Mouse (Mus musculus): ENCODE measurements around the gene Vti1a.

Gene Vti1a

DNA sequence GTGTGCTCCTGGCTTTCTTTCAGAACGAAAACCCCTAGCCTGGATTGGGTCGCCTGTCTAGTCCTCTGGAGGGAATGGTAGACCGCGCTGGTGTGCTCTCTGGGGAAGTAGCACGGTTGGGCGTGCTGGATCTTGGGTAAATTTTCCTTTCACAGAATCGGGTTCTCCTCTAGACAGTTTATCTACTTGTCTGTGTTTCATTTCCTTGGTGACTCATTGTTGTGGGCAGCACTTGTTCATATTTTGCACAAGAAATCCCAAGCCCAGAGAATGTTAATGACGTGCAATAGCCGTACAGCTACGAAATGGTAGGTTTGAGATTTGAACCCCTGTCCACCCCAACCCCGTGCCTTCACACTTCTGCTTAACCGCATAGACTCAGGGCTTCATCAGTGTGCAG, 145.9 kb downstream of the Vti1a start:
- DNase-seq (ENCODE audit: low spot score) = no peak

DNA sequence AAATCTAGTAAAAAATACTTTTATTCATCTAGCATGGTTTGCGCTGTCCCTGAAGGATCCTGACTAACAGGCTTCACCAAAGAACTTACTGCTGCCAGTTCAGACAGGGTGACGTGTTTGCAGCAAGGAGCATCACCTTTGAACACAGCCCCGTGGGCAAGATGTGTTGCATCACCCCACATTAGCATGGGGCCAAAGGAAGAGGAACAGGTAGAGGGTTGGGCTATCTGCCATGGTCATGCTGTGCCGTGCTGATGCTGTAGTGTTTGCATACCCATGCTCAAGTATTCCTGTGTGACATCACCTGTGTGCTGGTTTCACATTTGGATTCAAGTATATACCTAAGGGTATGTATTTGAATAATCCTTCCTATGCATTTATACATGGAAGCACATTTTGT, 147.6 kb downstream of the Vti1a start:
- DNase-seq (ENCODE audit: low spot score) = no peak

DNA sequence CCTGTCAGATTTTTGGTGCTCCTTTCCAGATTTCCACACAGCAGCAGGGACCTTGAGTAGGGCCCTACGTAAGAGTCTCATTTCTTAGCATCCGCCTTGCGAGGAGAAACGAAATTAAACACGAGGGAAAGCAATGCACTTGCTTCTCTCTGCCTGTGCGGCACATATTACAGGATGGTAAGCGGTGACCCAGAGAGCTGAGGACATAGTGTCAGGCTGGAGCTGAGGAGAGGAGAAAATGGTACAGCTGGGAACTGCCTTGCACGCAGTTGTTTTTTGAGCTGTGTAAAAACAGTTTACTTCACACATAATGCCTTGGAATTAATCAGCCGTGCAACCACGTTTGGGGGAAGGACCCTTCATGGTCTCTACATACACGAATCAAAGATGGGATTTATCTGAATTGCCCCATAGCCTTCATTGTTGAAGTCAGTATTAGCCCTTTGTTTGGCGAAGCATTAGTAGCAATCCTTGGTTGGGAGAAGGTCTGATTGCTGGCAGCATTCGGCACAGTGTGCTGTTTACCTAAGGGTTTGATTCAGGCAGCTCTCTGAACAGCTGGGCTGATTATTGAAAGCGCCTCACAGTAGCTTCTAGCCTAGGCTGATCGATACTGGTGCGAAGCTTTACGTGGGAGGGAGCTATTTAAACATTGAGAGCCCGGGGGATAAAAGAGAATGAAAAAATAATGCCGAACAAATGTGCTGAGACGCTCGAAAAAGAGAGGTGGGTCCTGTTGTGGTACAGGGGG, 153.4 kb downstream of the Vti1a start:
- DNase-seq (ENCODE audit: low spot score) = no peak

DNA sequence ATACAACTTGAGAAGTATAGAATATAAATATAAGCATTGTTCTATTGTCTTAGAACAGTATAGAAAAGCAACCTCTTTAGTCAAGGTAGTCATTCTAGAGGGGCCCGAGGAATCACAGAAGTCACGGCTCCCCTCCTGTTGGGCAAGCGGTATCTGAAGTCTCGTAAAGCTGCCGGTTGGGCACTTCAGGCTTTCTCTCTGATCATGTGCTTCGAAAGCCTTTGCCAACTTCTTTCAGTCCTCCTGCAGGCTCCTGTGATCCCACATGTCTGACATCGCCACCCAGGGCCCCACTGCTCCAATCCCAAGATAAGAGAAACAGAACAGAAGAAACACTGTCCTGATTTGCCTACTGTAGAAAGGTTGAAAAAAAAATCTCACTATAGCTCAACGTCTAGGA, 156.5 kb downstream of the Vti1a start:
- DNase-seq (ENCODE audit: low spot score) = no peak

DNA sequence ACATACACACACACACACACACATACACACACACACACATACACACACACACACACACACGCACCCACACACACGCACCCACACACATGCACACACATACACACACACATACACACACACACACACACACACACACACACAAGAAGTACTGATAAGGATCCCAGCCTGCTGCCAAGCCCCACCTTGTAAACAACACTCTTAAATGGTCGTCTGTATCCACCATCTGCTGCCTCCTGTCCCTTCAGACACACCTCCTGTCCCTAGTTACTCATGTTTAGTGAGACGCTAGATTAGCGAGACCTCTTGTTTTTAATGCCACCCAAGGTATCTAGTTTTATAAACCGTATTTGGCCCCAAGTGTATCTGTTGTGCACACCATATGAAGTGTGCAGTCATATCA, 158.1 kb downstream of the Vti1a start:
- no peak for DNase-seq (ENCODE audit: low spot score)

DNA sequence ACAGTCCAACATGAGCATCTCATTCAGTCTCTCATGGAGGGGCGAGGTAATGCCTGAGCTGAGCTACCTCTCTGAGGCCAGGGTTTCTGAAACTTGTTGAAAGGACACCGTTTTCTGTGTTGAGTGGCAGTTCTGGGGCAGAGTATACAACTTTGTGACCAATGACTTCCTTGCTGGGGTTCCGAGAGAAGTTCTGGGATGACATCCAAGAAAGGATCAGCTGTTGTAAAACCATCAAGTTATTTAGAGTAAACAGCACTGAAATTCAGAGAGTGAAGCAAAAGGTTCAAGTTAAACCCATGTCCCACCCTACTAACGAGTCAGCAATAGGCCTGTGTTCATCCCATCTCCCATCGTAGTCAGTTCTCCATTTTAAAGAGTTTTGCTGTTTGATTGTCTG, 164.4 kb downstream of the Vti1a start:
- no peak for DNase-seq (ENCODE audit: low spot score)

DNA sequence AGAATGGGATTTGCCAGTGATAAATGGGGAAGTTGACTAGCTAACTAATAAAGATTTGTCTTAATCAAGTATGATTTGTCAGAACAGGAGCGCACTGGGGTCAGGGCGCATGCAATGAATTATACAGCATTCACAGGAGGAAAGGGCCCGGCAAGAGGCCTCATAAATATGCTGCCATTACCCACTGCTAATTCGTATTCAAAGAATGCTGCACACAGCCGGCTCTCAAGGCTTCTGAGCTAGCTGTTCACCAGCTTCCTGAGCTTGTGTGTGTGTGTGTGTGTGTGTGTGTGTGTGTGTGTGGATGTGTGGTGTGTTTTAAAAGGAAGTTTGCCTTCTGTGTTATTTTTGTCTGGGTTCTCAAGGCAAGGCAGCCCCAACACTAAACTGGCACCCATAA, 165.2 kb downstream of the Vti1a start:
- no peak for DNase-seq (ENCODE audit: low spot score)

DNA sequence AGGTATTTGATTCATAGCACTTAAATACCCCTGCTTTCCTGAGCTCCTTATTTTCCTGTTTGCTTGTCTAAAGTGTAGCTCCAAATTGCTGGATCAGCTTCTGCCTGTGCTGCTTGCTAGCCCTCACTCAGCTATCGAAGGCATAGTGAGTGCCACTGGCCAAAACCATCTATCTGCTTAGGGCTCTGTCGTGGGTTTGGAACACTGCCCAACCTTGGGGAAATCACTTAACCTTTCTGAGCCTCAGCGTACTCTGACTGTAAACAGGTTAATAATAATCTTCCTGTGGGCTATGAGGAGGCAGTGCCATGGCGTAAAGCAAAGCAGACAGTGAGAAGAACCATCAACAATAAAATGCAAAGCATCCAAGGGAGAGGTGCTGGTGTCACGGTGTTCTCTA, 167.4 kb downstream of the Vti1a start:
- DNase-seq (ENCODE audit: low spot score) = no peak

DNA sequence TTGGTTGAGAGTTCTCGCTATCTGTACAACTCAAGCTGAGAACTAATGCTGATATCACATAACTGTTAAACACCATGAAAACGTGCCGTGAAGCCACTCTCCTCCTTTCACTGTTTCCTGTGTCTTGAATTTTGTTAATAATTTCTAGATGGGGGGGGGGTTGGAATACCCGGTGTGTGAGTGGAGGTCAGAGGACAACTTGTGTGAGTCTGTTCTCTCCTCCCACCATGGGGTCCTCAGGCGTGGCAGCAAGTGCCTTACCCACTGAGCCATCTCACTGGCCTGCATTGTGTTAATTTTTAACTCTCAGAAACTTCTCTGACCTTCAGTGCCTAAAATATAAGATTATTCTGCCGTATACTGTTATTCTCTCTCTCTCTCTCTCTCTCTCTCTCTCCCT, 168.5 kb downstream of the Vti1a start:
- DNase-seq (ENCODE audit: low spot score) = no peak

DNA sequence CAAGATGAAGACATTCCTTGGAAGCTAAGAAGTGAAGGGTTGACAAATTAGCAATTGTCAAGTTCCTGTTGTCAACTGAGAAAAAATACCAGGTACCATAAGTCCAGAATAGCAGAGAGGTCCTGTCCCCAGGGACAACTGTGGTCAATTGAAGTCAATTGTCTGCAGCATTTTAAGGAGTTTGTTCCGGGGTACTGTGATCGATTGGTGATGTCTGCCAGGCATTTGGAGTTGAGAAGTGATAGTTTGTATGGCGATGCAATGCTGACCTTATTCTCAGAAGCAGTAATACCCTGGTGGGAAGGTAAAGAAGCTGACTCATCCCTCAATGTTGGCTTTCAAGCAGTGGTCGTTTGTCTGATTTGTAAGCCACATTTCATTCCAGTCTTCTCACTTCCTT, 170.4 kb downstream of the Vti1a start:
- DNase-seq (ENCODE audit: low spot score) = no peak

DNA sequence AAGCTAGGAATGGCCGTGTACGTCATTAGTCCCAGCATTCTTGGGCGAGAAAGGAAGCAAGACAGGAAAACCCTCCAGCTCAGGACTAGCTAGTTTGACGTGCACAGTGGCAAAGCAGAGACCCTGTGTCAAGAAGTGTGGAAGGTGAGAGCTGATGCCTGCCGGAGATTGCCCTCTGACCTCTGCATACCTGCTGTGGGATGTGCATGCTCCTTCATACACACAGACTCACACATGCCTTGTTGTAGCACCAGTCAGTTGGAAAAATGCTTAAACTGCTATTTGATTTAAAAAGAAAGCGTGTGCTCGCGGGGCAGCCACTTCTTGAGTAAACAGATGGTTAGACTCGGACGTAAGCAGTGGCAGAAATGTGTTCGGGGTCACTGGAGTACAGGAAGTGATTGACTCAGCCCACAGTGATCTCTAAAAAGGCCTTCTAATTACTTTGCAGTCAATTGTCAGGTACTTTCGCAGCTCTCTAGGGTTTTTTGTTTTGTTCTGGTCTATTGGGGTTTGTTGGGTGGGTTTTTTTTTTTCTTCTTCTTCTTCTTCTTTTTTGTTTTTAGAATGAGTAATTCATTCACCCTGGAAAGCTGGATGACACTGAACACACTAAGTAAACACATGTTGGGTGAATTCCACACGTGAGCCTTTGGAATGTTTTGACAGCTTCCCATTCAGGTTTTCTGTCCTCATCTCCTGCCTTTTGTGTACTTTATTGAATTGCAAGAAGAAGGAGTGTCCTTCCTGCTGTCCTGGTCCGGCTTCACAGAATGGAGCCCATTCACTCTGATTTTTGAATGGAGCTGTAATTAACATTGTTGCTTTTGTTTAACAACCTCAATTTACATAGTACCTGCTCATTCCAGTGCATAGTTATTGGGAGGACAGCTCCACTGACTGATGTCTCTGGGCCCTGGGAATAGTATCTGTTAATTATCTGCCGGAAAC, 175.3 kb downstream of the Vti1a start:
- DNase-seq (ENCODE audit: low spot score) = no peak

DNA sequence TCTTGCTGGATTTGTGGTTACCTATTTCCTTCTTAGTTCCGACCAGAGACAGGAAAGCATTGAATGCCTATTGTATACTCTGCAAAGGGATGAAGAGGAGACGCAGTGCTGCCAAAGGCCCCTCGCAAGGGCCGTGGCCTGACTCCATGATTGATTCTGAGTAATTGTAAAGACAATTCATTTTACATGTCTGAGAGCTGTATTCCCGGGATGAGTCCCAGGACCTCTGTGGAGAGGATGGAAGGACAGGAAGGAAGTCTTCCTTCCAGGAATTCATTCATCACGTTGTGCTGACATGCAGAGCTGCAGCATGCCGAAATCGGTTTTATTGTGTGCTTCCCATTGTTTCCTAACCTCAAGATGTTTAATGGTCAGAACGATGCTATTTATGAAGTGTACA, 180.2 kb downstream of the Vti1a start:
- no peak for DNase-seq (ENCODE audit: low spot score)

DNA sequence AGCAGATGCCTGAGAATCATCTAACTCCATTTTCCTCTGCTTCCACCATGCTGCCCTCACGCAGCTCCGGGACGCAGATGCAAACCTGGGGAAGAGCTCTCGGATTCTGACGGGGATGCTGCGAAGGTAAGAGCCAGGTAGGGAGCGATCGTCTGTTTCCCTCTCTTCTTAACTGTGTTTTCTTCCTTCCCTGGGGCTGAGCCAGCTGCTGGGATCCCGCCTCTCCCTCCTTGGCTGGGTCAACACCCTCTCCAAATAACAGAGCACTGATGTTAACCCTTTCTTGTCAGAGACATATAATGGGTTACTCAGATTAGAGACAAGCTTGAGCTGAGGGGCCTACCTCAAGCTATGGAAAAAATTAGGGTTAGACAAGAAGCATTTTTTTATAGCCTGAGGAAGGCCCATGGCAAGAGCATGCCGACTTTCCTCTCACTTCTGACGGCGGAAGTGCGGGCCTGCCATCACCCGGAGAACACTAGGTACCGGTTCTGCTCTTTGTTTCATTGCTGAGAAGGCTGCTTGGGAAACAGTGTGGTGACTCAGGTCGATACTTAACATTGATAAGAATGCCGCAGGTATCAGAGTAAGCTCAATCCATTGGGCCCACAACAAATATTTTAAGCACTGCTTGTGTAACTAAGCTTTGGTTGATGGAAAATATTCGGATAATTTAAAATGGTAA, 183.2 kb downstream of the Vti1a start:
- DNase-seq (ENCODE audit: low spot score) = no peak

DNA sequence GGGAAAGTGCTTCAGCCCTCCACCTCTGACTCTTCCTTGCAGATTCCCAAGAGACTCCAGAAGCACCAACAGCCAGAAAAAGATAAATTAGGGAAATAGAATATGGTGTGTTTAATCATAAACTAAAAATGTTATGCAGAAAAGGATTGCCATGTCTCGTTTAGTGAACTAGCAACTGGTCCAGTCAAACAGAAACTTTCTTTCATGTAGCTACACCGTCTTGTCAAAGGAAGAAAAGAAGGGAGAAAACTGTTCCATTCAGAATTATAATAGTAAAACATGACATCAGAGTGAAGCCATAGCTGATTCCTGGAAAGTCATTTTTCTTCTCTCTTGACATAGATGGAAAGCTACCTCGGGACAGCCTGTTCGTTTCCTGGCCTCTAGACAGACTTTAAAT, 185.9 kb downstream of the Vti1a start:
- DNase-seq (ENCODE audit: low spot score) = no peak

DNA sequence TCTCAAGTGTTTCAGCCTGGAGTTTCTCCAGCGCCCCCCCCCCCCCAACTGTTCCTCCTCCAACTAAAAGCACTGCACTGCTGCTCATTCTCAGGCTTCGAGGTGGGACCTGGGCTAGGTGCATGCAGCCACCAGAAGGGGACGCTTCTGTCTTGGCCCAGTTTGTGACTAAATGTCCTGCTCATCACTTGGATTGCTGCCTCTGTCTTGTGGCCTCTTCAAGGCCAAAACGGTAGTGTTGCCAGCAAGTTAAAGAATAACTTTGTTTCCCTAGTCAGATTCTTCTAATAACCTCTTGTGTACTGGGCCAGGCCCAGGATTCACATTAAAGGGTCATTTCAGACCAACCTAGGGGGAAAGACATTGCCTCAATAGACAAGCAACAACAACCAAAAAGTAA, 187.7 kb downstream of the Vti1a start:
- DNase-seq (ENCODE audit: low spot score) = no peak

DNA sequence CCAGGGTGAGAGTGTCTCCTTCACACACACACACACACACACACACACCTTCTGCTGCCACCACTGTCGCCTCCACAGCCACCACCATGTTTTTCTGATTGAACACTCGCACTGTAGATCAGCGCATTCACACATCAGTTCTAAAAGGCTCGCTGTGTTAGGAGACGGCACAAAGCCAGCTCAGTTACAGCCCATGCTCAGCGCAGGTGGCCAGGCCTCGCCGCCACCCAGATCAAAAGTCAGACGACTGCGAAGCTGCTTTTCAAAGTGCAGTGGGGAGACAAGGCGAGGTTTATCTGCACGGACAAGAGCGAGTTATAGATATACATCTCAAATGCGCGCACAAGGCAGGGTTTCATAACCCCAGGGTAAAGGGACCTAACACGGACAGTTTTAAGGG, 191.7 kb downstream of the Vti1a start:
- no peak for DNase-seq (ENCODE audit: low spot score)

DNA sequence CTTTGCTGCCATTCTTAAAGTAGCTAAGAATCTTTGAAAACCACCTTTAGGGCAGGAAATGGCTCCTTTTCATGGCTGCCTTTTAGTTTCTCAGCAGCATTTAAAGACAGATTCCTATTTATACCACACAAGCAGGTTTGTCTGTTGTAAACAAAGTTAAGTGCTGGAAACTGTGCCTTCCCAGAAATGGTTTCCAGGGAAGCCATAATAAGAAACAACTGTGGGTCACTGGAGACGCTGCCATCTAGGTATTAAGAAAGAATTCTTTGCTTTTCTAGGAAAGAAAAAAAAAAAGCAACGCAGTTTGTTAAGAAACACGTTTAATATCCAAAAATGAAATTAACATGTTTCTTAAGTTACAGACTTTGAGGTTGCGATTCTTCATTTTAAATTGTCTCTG, 192.1 kb downstream of the Vti1a start:
- no peak for DNase-seq (ENCODE audit: low spot score)

DNA sequence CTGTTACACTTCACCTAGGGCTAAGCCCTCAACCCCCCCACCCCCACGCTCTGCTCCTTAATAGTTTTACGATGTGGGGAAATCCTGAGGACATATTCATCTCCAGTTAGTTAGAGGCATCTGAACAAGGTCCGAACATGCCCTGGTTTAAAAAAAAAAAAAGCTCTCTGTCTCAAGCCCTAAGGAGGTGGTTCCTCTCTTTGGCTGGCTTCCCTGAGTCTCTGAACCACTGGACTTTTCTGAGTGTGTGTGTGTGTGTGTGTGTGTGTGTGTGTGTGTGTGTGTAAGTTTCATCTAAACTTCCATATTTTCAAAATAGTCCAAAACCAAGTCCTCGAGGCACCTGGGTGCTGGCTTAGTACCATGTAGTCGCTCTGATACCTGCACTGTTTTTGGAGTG, 192.9 kb downstream of the Vti1a start:
- no peak for DNase-seq (ENCODE audit: low spot score)

DNA sequence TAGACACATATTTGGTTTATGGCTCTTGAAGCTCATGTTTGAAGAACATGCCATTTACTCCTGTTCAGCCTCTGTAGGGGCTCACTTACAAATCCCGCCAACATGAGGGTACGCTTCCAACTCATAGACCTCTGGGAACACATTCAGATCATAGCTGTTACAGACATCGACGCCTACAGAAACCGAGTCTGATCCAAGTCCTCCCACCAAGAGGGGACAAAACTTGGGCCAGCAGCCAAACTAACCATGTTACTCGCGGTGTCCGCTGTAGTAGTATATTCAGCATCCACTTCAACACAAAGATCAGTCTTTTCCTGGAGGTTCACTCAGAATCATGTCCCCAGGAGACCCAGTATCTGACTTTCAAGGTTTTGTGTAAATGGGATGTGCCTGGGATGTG, 193.5 kb downstream of the Vti1a start:
- DNase-seq (ENCODE audit: low spot score) = no peak

DNA sequence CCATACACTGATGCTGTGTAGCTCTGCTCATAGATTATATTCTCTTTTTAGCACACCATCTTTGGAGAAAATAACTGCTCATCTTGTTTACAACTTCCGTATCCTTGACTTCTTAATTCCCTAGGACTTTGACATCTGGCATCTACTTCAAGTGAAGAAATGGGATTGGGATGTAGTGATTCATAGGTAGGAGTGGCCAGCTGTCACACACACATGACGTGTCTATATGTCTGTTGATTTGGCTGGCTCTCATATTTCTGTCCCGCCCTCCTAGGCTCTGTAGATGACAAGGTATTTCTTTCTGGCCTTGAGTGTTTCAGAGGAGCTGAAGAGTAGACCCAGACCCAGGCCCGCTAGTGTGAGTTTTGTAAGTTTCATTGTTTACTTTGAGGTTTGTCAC, 197.8 kb downstream of the Vti1a start:
- DNase-seq (ENCODE audit: low spot score) = no peak

DNA sequence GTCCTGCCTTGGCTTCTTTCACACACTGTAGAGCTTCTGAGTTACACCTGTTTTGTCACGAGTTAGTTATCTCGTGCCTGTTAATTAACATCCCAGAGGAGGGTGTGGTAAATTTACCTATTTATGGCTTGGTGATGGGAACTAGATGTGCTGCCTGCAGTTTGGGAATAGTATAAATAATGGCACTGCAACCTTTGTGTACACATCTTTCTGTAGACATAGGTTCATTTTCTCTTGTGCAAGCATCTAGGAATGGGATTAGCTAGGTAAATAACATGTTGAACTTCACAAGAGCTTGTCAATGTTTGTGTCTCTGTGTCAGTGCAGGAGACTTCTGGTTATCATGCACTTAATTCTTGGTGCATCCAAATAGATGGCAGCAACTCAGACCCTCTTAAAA, 204.1 kb downstream of the Vti1a start:
- DNase-seq (ENCODE audit: low spot score) = no peak

DNA sequence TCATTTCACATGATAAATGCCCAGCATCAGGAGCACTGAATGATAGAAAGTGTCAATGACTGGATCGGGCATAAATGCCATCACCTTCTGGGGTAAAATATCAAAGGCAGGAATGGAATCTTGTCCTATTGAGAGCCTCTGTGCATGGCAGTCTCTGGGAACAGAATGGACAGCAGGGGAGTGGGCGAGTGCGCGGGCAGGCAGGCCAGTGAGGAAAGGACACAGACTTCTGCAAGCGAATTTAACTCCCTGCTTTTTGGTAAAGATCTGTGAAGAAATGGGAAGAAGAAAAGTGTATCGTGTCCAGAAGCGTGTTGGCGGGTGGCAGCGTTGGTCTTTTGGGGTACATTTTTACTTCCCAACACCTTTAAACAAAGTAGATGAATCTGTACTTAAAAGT, 207.2 kb downstream of the Vti1a start:
- DNase-seq (ENCODE audit: low spot score) = no peak

DNA sequence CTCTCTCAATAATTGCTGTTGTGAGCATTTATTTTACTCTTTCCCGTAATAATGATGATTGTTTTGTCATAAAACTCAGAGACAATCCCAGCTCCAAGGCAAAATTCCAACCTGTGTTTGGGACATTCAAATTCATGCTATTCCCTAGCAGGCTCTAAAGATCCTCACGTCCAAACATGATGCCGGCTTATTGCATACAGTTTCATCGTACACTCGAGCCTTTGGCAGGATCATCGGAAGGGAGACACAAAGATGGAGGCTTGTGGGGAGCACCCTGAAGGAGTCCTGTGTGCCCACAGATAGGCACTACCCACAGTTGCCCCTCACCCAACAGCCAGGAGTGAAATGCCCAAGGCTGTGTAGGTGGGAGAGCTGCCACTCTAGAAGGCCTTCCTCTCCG, 208.3 kb downstream of the Vti1a start:
- peak; percentile 27 for DNase-seq (ENCODE audit: low spot score)

All from MN1 (cell line).